Mouse (Mus musculus) kidney, postnatal 36 days (tissue): Measurements from ENCODE around the gene Gpc6.
A peak's percentile ranks its signal among the peaks of the same experiment; 100 is the strongest.

Experiments
- DNase-seq, 2 experiments: peaks; one replicate each; pipeline ENCODE4 v3.0.0; 2021 to 2022; ENCODE audit warnings: mixed read lengths in 2 of 2

Gpc6 gene

GRCm38 (mm10) chr14:117951265-117951664 lies 1026.2 kb downstream of the Gpc6 start:
- DNase-seq = no peak

- no peak for DNase-seq
These were observed 1026.6 kb downstream of the Gpc6 start for GRCm38 (mm10) chr14:117951686-117952085.

DNA sequence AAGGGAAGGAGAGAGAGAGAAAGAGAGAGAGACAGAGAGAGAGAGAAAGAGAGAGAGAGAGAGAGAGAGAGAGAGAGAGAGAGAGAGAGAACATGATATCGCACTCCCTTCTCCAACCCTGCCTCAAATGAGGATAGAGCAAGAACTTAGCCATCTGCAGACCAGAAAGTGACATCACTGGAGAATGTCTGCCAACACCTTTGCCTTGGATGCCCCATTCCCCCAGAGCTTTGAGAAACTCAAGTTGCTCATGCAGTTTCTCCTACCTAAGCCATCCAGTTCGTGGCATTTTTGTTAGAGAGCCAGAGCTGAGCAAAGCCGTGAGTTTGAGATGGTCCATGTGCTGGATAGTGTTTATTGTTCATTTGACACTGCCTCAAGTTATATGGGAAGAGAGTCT lies 1030.9 kb downstream of the Gpc6 start:
- no peak for DNase-seq

GRCm38 (mm10) chr14:117958389-117958788 lies 1033.3 kb downstream of the Gpc6 start:
- no peak for DNase-seq

GRCm38 (mm10) chr14:117961267-117961666 lies 1036.2 kb downstream of the Gpc6 start:
- no peak for DNase-seq

DNA sequence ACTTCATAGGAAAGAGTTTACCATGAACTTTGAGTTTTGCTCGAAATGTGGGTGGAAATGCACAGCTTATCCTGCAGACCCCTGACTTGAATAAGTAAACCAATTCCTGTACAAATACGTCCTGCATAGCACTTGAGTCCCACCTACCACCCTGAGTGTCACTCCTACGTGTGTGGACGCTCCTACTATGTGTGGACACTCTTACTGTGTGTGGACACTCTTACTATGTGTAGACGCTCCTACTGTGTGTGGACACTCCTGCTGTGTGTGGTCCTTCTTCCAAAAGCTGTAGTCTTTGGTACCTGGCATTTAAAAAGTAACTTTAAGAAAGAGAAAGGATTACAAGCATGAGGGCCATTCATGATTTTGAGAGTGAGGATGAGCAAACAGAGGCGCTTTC lies 1036.7 kb downstream of the Gpc6 start:
- DNase-seq = no peak

DNA sequence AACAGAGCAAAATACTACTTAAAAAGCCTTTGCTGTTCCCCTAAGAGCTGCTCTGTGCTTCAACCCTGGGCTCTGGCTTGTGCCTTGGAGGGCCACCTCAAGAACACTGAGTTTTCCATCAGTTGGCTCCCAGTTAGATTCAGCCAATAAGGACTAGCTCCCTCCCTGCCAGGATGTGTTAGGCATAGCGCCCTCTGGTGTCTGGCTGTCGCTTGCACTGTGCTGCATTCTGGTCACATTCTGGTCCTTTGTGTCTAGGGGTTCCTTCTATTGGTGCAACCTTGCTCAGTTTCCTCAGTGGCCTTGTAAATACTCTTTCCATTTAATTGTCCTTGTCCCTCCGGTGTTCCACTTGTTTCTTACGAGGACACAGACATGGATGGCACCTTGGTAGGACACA lies 1037.3 kb downstream of the Gpc6 start:
- peak in 1 of 2 experiments; percentile 49 for DNase-seq

DNA sequence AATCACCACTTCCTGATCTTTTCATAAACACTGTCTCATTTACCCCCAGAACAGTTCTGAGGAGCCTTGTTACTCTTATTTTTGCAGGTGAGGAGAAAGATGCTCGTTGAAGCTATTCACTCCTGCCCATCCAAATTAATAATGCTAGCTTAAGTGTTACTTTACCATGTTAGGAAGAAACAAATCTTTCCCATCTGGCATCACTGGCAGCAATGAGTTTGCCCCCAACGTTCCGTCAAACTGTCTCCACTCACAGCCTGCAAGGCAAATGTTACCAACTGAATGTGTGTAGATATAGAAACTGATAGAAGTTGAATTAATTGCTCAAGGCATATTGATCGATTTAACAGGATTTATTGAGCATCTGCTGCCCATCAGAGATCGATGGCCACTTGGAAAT lies 1047.5 kb downstream of the Gpc6 start:
- no peak for DNase-seq

GRCm38 (mm10) chr14:117981532-117981931 lies 1056.4 kb downstream of the Gpc6 start:
- no peak for DNase-seq

DNA sequence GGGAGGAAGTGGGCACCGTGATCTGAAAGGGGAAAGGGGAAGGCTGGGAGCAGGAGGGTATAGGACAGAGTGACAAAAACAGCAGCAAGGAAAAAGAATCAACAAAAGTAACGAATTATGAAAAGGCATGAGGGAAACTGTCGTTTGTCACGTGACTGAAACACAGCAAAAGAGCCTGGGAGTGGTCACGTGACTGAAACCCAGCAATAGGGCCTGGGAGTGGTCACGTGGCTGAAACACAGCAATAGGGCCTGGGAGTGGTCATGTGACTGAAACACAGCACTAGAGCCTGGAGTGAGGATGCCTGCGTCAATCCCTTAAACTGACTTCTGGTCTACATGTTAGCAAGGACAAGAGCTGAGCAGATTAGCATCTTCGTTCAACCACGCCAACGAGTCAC lies 1063.3 kb downstream of the Gpc6 start:
- DNase-seq = no peak

DNA sequence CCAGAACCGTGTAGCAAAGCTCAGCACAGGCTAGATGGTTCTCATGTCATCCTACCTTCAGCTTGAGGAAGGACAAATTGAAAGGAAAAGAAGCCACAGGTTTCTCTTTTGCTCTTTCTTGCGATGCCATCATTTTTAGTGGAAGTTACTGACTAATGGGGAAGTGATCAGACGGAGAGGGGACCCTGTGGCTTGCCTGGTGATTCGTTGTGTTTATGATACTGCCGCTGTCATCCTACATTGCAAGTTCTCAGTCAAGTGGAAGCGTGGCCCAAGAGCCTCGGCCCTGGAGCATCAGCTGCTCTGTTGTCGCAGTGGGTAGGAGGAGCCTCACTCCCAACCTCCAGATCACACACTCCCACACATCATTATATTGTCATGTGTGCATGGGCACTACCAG lies 1065.1 kb downstream of the Gpc6 start:
- DNase-seq = no peak

GRCm38 (mm10) chr14:117992600-117993256 lies 1067.6 kb downstream of the Gpc6 start:
- DNase-seq = no peak

DNA sequence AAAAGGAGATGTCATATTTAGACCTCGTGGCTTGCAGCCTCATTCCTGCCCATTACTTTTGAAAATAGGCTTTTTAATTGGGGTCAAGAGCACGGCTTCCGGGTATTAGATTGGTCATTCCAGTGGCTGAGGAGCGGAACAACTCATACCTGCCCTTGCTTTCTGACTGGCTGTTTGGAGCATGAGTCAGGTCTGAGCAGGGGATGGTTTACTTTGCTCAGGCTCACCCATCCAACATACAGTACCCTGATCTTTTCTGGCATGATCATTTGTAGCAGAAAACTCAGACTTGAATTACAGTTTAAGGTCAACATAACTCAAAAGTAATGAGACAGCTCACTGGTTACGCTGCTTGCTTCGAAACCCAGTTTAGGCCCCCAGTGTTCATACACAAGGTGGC lies 1068.7 kb downstream of the Gpc6 start:
- no peak for DNase-seq

DNA sequence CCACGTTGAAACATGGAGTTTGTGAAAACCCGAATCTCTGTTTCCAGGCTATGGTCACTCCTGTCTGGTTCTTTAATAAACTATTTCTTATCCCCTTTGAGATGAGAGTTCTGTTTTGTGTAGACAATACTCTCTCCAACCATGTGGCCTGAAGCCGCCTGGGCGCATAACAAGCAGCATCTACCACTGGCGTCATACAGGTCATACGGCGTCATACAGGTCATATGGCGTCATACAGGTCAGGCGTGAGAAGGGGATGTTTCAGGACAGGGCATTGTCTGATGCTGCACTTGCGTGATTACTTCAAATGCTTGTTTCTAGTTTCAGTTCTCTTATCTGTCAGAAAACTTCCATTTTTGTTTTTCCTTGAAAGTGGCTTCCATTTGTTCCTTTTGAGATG lies 1079.3 kb downstream of the Gpc6 start:
- no peak for DNase-seq

- DNase-seq = peak; percentile 52 to 69
These were observed 1080.6 kb downstream of the Gpc6 start for GRCm38 (mm10) chr14:118005697-118006096.

DNA sequence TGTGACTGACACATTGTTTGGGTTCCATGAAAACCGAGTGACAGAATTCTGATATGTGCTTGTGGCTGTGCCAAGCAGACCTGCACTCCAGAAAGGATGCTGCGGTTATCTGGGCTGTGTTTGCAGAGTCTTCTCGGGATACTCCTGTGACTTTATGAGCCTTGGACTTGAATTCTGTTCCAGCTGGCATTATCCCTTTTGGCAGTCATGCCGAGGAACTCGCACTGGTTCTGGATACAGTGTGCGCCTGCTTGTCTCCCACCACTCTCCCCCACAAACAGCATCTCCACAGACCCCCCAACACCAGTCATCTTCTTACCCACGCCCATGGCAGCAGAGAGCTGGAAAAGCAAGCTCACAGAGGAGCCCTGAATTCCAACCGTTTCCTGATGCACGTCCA lies 1084.4 kb downstream of the Gpc6 start:
- DNase-seq = no peak

GRCm38 (mm10) chr14:118013237-118013636 lies 1088.1 kb downstream of the Gpc6 start:
- no peak for DNase-seq

GRCm38 (mm10) chr14:118019314-118019713 lies 1094.2 kb downstream of the Gpc6 start:
- DNase-seq = no peak

DNA sequence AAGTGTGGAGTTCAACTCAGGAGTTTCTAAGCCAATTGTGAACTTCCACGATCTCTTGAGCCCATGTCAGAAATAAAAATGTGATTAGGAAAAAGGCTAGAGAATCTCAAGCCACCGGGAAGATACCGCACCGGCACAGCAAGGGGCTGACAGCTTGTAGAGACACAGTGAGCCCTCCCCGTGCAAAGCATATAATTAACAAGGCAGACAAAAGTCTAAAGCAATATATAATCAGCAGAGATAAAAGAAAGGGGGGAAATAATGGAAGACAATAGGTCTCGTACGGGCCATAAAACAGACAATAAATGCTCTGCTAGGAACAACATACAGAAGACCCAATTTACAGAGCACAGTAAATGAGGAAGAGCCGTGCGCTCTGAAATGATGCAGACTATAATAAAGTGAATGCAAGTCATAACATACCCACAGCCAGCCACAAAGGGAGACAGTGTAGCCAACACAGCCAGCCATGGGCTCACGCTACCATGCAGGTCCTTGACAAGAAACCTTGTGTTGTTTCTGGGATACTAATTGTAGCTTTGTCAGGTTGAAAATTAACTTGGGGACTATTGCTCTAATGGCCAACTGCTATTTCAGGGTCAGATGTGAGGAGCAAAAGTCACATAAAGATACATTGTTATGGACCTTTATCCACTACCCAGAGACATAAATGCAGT lies 1096.9 kb downstream of the Gpc6 start:
- DNase-seq = no peak
